Mouse (Mus musculus) brain, adult 2 months (tissue): ENCODE results near the gene Cwf19l1.

Source experiments
- DNase-seq: peaks from one replicate; pipeline ENCODE4 v3.0.0; 2011; ENCODE audit warnings: low read depth, low spot score

Cwf19l1 gene

GRCm38 (mm10) chr19:44060226-44060625 lies 75.5 kb downstream of the Cwf19l1 start:
- DNase-seq, result no peak
